Mouse (Mus musculus) ES-E14 (cell line): ENCODE data around the gene Gpsm2.

Source experiments
- CHD2 ChIP-seq: IDR thresholded peaks from 2 replicates; pipeline ENCODE4 v1.6.1; 2014; ENCODE audit warnings: mild to moderate bottlenecking, low read depth, low read length, inconsistent platforms
- HCFC1 ChIP-seq: IDR thresholded peaks from 2 replicates; pipeline ENCODE4 v1.6.1; 2012; ENCODE audit warnings: low read length, inconsistent platforms, borderline replicate concordance; ENCODE audit not compliant: insufficient read depth
- MAFK ChIP-seq: IDR thresholded peaks from 2 replicates; pipeline ENCODE4 v1.6.1; 2014; ENCODE audit warnings: mild to moderate bottlenecking, low read depth, low read length, inconsistent platforms; ENCODE audit not compliant: insufficient read depth
- ZC3H11A ChIP-seq: IDR thresholded peaks from 2 replicates; pipeline ENCODE4 v1.6.1; 2012; ENCODE audit warnings: low read depth, mild to moderate bottlenecking, inconsistent platforms, low read length, borderline replicate concordance
- ZNF384 ChIP-seq: IDR thresholded peaks from 2 replicates; pipeline ENCODE4 v1.6.1; 2012; ENCODE audit warnings: low read depth, low read length, inconsistent platforms

DNA sequence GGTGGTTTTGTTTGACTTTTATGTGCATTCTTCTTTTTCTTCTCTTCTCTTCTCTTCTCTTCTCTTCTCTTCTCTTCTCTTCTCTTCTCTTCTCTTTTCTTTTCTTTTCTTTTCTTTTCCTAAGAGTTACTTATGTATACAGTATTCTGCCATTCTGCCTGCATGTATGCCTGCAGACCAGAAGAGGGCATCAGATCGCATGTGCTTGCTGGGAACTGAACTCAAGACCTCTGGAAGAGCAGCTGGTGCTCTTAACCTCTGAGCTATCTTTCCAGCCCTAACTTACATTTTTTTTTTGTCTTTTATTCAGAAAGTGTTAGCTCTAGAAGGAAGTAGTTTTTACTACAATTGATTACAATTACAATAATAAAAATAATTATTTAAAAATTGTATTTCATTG is 61.2 kb downstream of the Gpsm2 start:
- no peak for TF ChIP-seq ZC3H11A
- TF ChIP-seq ZNF384, result no peak
- TF ChIP-seq CHD2, result no peak
- TF ChIP-seq HCFC1, result no peak
- TF ChIP-seq MAFK, result no peak
